Comparison of ENCODE assay signal across 8 mouse cellular contexts in the genomic region with DNA sequence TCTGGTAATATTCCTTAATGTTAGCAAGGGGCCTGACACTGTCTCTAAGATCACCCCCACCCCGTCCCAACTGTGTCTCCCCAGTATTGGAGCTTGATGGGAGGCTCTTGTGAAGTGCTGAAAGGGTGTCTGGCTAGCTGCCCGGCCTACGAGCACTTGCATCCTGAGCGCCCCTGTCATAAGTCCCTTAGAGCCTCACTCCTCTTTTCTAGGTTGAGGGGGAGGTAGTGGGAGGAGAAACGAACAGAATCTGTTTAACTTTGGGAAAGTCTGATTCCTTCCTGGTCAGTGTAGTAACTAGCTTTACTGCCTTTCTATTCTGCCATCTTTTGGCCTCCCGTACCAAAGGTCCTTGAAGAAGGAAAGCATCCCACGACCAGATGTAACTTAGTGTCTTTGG.
DNase-seq lines count a peak whose midpoint lies in the region; ATAC-seq lines count a peak whose summit lies in the region.

No protein-coding gene starts in this region.

- no peaks in the 10 kb centered on the region for H3K36me3 ChIP-seq in embryonic facial prominence, embryonic 13.5 days
- no peaks in the 10 kb centered on the region for H3K36me3 ChIP-seq in midbrain, embryonic 13.5 days

- DNase-seq in right cerebral cortex, postnatal 4 days: peak; percentile 39
- DNase-seq in right cerebral cortex, adult 2 months (ENCODE audit: low spot score in 2 of 2): no peak
- peak; percentile 79 to 80 for DNase-seq in heart, postnatal 14 days
- peak; percentile 81 to 88 for DNase-seq in kidney, postnatal 4 days
- no peak for DNase-seq in frontal cortex, postnatal 14 days (ENCODE audit: low spot score in 2 of 2)

- H3K9me3 ChIP-seq in embryonic facial prominence, embryonic 13.5 days: no peaks in the 10 kb centered on the region
- no peaks in the 10 kb centered on the region for H3K9me3 ChIP-seq in midbrain, embryonic 13.5 days

- intact Hi-C loops in heart, postnatal 14 days (cut with DNase I): loop anchor here (2.0 kb wide), 4 partner anchors 22 to 242 kb away; no protein-coding TSS in a partner anchor

- peaks cover 47% of the 10 kb centered on the region for H3K4me1 ChIP-seq in embryonic facial prominence, embryonic 13.5 days
- H3K4me1 ChIP-seq in midbrain, embryonic 13.5 days (replicated peaks): peaks cover 8% of the 10 kb centered on the region

- peak overlapping the region; percentile 87 for H3K4me2 ChIP-seq in embryonic facial prominence, embryonic 13.5 days
- peak overlapping the region; percentile 82 for H3K4me2 ChIP-seq in midbrain, embryonic 13.5 days (replicated peaks)

- H3K27ac ChIP-seq in embryonic facial prominence, embryonic 13.5 days: peak overlapping the region; percentile 88
- H3K27ac ChIP-seq in midbrain, embryonic 13.5 days: no peak overlapping the region

- H3K27me3 ChIP-seq in embryonic facial prominence, embryonic 13.5 days: peaks cover 5% of the 10 kb centered on the region
- peaks cover 89% of the 10 kb centered on the region for H3K27me3 ChIP-seq in midbrain, embryonic 13.5 days

- H3K9ac ChIP-seq in embryonic facial prominence, embryonic 13.5 days: peak overlapping the region; percentile 79
- no peak overlapping the region for H3K9ac ChIP-seq in midbrain, embryonic 13.5 days (replicated peaks)

- peak overlapping the region; percentile 67 for H3K4me3 ChIP-seq in embryonic facial prominence, embryonic 13.5 days
- H3K4me3 ChIP-seq in midbrain, embryonic 13.5 days (replicated peaks): peak overlapping the region; percentile 61

- 4% methylated on average over 7 of the region's 7 CpGs for WGBS in embryonic facial prominence, embryonic 13.5 days
- WGBS in midbrain, embryonic 13.5 days: 10% methylated on average over 7 of the region's 7 CpGs

- ATAC-seq in embryonic facial prominence, embryonic 13.5 days (ENCODE audit: insufficient number of reproducible peaks, insufficient read depth, low FRiP score, low TSS enrichment, low read depth): no peak
- no peak for ATAC-seq in midbrain, embryonic 13.5 days
- no peak for ATAC-seq in granulocyte monocyte progenitor cell, adult 5-6 weeks (replicated peaks; ENCODE audit: poor library complexity, severe bottlenecking)

Comparison
In these comparisons a context has a peak if more than half of its experiments do, and no peak if none do; other contexts are left out.
1. DNase-seq: peak in right cerebral cortex, postnatal 4 days (single experiment), heart, postnatal 14 days (2 of 2) and kidney, postnatal 4 days (2 of 2); none in right cerebral cortex, adult 2 months (0 of 2) and frontal cortex, postnatal 14 days (0 of 2).